Mouse (Mus musculus) stomach, embryonic 15.5 days (tissue): ENCODE measurements around the gene Jag1. TPM values are rescaled to one million over a fixed set of nuclear protein-coding genes. Genes with fewer than 3 reads are reported as not detected.

Experiments
- ATAC-seq: fragments of 200-750 bp; cut with Nextera tagmentation; 2 replicates; pipeline ENCODE4 v1.8.0; 2017; ENCODE audit warnings: low read depth, moderate number of reproducible peaks, moderate TSS enrichment; ENCODE audit not compliant: insufficient read depth, low FRiP score
- H3K27ac ChIP-seq: fragments of 300-500 bp; sonication (generic); 2 replicates; pipeline ENCODE4 v1.5.1; 2015; ENCODE audit warnings: mild to moderate bottlenecking, inconsistent platforms
- H3K27me3 ChIP-seq: fragments of 300-500 bp; sonication (generic); replicated peaks from 2 replicates; pipeline ENCODE4 v1.6.1; 2015; ENCODE audit warnings: inconsistent platforms
- H3K36me3 ChIP-seq: fragments of 300-500 bp; sonication (generic); 2 replicates; pipeline ENCODE4 v1.6.1; 2015; ENCODE audit warnings: inconsistent platforms
- H3K4me1 ChIP-seq: fragments of 300-500 bp; sonication (generic); 2 replicates; pipeline ENCODE4 v1.6.1; 2015; ENCODE audit warnings: inconsistent platforms
- H3K4me2 ChIP-seq: fragments of 300-500 bp; sonication (generic); 2 replicates; pipeline ENCODE4 v1.6.1; 2015; ENCODE audit warnings: mild to moderate bottlenecking, inconsistent platforms
- H3K4me3 ChIP-seq: fragments of 300-500 bp; sonication (generic); replicated peaks from 2 replicates; pipeline ENCODE4 v1.5.1; 2015; ENCODE audit warnings: inconsistent platforms
- H3K9ac ChIP-seq: fragments of 300-500 bp; sonication (generic); 2 replicates; pipeline ENCODE4 v1.6.1; 2015; ENCODE audit warnings: inconsistent platforms
- H3K9me3 ChIP-seq: fragments of 300-500 bp; sonication (generic); 2 replicates; pipeline ENCODE4 v1.6.1; 2016; ENCODE audit warnings: inconsistent platforms
- WGBS: fragments of 180-500 bp; shearing (Covaris S2); methylation state at CpG from one replicate; pipeline ENCODE4 v1.1.7; 2015; 5-methylcytosine and 5-hydroxymethylcytosine counted together
- polyA plus RNA-seq: library from polyadenylated mRNA; unstranded; fragments of >200 nt; fragmentation: Nextera tagmentation; extraction: Ambion mirVana; gene quantifications from 2 replicates; pipeline ENCODE4 v1.2.1, GENCODE M21; 2015

The Jag1 gene
- polyA plus RNA-seq, 1 experiment from 2014 or later: 18.3 TPM

DNA sequence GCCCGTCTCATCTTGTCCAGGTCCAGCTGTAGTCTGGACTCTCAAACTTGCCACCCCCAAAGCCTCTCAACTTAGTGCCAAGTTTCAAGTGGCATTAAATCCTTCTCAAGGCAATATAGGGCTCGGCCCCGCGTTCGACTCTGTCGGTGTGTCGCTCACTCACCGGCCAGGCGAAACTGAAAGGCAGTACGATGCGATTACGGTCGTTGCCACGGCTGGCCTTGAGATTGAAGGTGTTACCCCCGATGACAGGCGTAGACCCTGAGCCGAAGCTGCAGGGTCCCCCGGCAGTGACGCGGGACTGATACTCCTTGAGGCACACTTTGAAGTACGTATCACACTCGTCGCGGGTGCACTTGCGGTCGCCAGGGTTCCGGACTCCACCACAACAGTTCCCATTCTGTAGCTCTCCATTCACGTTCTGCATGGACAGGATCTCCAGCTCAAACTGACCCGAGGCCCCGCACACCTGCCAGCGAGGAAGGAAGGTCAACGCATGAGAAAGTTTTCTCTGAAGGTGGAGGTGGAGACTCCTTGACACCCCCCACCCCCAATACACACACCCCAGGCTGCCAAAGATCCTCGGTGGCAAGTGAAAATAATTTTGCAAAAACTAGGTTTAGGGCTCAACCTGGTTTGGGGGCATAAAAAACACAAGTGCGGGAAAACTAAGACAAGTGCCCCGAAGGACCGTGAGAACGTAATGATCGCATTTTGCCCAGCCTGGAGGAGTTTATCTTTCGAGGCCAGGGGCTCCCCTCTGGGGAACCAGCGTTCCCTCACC is 1.0 kb downstream of the Jag1 start:
- ATAC-seq: no peak
- WGBS: under 1% methylated on average over 40 of the region's 40 CpGs

DNA sequence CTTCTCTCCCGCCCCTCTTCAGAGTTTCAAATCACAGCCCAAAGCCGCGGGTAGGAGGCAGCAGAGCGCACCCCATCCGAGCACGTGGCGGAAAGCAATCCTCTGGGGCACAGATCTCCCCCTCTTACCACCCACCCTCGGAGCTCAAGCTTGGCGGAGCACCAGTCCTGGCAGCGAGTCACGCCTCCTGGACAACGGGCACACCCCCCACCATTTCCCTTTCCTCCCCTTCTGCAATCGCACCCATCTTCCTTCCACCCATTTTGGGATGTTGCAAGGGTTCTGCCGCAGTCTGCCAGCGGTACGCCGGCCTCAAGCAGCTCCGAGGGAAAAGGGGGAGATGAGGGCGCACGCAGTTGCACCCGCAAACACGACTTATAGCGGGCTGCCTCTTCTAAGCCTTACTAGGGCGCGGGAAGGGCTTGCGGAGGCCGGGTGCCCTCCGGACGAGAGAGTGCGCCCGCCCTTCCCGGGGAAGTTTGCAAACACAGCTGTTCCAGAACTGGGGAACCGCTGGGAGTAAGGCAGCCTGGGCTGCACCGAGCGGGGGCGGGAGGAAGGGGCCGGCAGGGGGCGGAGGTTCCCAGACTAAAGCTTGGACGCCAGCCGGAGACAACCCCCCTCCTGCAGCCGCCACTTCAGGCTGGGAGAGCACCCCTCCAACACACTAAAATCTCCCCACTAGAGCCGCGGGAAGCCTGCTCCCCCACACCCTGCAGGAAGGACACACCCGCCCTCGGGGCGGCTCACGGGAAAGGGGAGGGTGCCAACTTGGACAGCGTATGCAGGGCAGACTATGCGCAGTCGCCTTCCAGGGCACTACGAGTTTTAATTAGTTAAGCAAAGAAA is 2.0 kb downstream of the Jag1 start:
- peak; percentile 48 for ATAC-seq
- H3K4me1 ChIP-seq: peaks cover 35% of the 10 kb centered on the region

More for the DNA sequence above, 1.0 kb downstream of the Jag1 start:
- H3K27ac ChIP-seq: peak overlapping the region; percentile 100
- H3K4me3 ChIP-seq: peak overlapping the region; percentile 68
- peaks cover 27% of the 10 kb centered on the region; the same call in 1 of the 2 replicates for H3K4me1 ChIP-seq
- H3K36me3 ChIP-seq: no peaks in the 10 kb centered on the region
- no peaks in the 10 kb centered on the region for H3K9me3 ChIP-seq
- peak overlapping the region; percentile 94 for H3K4me2 ChIP-seq
- H3K27me3 ChIP-seq: no peaks in the 10 kb centered on the region
- H3K9ac ChIP-seq: peak overlapping the region; percentile 64

DNA sequence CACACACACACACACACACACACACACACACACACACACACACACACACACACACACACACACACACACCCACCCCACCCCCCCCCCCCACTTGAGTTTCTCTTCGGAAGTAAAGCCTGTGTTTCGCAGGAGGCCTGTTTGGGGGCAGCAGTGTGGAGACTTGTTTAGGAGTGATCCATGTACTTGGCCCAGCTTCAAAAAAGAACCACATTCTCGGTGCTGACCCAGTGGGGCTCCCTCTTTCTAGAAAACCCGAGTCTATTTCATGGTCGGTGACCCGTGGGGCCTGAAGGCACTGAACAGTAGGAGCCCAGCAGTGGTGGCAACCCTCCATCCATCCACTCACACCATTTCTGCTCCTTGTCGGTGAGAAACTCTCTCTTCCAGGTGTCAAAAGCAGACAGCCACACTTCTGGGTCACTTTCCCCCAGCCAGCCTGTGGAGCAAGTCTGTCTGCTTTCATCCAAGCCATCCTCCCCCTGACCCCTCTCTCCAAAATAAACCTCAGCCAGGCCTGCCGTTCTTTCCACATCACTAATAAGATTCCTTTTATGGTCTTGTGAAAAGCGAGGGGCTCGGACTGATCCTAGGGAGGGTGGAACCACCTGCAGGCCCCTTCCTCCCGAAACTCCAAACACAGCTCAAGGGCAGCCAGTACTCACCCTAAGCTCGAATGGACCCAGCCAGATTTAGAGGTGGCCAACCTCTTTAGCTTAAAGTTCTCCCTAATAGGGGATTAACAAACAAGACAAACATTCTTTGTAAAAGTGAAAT is 3.0 kb downstream of the Jag1 start:
- H3K4me2 ChIP-seq: peak overlapping the region; percentile 94
- no peak for ATAC-seq
- H3K27ac ChIP-seq: peak overlapping the region; percentile 100
- no peaks in the 10 kb centered on the region for H3K36me3 ChIP-seq
- H3K9me3 ChIP-seq: no peaks in the 10 kb centered on the region
- peak overlapping the region; percentile 68 for H3K4me3 ChIP-seq
- no peaks in the 10 kb centered on the region for H3K27me3 ChIP-seq
- H3K9ac ChIP-seq: peak overlapping the region; percentile 64; the same call in 1 of the 2 replicates
- WGBS: 14% methylated on average over 12 of the region's 12 CpGs
- peaks cover 41% of the 10 kb centered on the region for H3K4me1 ChIP-seq

More for the DNA sequence above, 2.0 kb downstream of the Jag1 start:
- peak overlapping the region; percentile 64 for H3K9ac ChIP-seq
- H3K36me3 ChIP-seq: no peaks in the 10 kb centered on the region
- WGBS: under 1% methylated on average over 51 of the region's 51 CpGs
- no peaks in the 10 kb centered on the region for H3K9me3 ChIP-seq
- no peaks in the 10 kb centered on the region for H3K27me3 ChIP-seq
- H3K4me3 ChIP-seq: peak overlapping the region; percentile 68
- H3K4me2 ChIP-seq: peak overlapping the region; percentile 94
- peak overlapping the region; percentile 100 for H3K27ac ChIP-seq

GRCm38 (mm10) chr2:137110214-137110898 is 6.1 kb downstream of the Jag1 start:
- Histone ChIP-seq H3K36me3 (no peaks in the 10 kb centered on the region; the same call in 1 of the 2 replicates), H3K4me2 (peak overlapping the region; percentile 9; the same call in 1 of the 2 replicates), H3K9me3 (no peaks in the 10 kb centered on the region), H3K9ac (no peak overlapping the region), H3K27me3 (no peaks in the 10 kb centered on the region), H3K4me1 (peaks cover 60% of the 10 kb centered on the region), H3K4me3 (no peak overlapping the region), H3K27ac (peak overlapping the region; percentile 41; the same call in 1 of the 2 replicates)
- WGBS: 62% methylated on average over 4 of the region's 4 CpGs
- no peak for ATAC-seq

GRCm38 (mm10) chr2:137109321-137110213 is 6.9 kb downstream of the Jag1 start:
- no peak overlapping the region for H3K4me3 ChIP-seq
- peak overlapping the region; percentile 75; the same call in 1 of the 2 replicates for H3K27ac ChIP-seq
- H3K4me1 ChIP-seq: peaks cover 60% of the 10 kb centered on the region
- no peak for ATAC-seq
- no peaks in the 10 kb centered on the region for H3K27me3 ChIP-seq
- H3K4me2 ChIP-seq: peak overlapping the region; percentile 31
- H3K36me3 ChIP-seq: peaks cover 4% of the 10 kb centered on the region; the same call in 1 of the 2 replicates
- WGBS: 68% methylated on average over 15 of the region's 15 CpGs
- no peaks in the 10 kb centered on the region for H3K9me3 ChIP-seq
- no peak overlapping the region for H3K9ac ChIP-seq

- H3K4me2 ChIP-seq: no peak overlapping the region
- peak overlapping the region; percentile 75; the same call in 1 of the 2 replicates for H3K27ac ChIP-seq
- no peaks in the 10 kb centered on the region for H3K9me3 ChIP-seq
- no peak overlapping the region for H3K4me3 ChIP-seq
- H3K9ac ChIP-seq: no peak overlapping the region
- peaks cover 52% of the 10 kb centered on the region for H3K4me1 ChIP-seq
- no peaks in the 10 kb centered on the region for H3K27me3 ChIP-seq
- ATAC-seq: no peak
- peaks cover 4% of the 10 kb centered on the region; the same call in 1 of the 2 replicates for H3K36me3 ChIP-seq
- 52% methylated on average over 8 of the region's 8 CpGs for WGBS
Measured at GRCm38 (mm10) chr2:137107946-137108345, 8.5 kb downstream of the Jag1 start.

- Histone ChIP-seq H3K9me3 (no peaks in the 10 kb centered on the region), H3K9ac (no peak overlapping the region), H3K4me1 (peaks cover 46% of the 10 kb centered on the region), H3K4me3 (no peak overlapping the region), H3K27ac (peak overlapping the region; percentile 36; the same call in 1 of the 2 replicates), H3K36me3 (peaks cover 4% of the 10 kb centered on the region; the same call in 1 of the 2 replicates), H3K27me3 (no peaks in the 10 kb centered on the region), H3K4me2 (no peak overlapping the region)
- ATAC-seq: no peak
- WGBS: 73% methylated on average over 4 of the region's 4 CpGs
Measured at GRCm38 (mm10) chr2:137107203-137107602, 9.2 kb downstream of the Jag1 start.

DNA sequence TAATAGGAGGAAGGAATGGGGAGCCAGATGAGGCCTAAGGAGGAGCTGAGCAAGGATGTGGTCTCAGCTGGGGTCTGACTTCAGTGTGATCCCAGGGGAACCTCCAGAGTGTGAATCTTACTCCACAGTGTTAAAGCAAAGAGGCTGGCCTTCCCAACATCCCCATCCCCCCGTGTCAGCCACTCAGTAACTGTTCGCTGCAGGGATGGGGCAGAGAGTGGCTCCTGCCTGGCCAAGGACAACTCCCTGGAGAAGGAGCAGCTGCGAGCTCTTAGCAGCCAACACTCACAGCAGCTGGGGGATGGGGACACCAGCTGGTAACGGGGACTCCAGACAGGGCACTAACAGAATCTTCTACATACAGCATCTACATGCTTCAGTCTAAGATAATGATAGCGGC is 15.4 kb downstream of the Jag1 start:
- Histone ChIP-seq H3K4me3 (no peak overlapping the region), H3K36me3 (peaks cover 14% of the 10 kb centered on the region), H3K27me3 (no peaks in the 10 kb centered on the region), H3K27ac (no peak overlapping the region), H3K4me2 (no peak overlapping the region), H3K9ac (no peak overlapping the region), H3K4me1 (peaks cover 12% of the 10 kb centered on the region), H3K9me3 (no peaks in the 10 kb centered on the region)
- 50% methylated on average over 5 of the region's 5 CpGs for WGBS
- no peak; the same call in 1 of the 2 replicates for ATAC-seq

GRCm38 (mm10) chr2:137099211-137099734 is 17.2 kb downstream of the Jag1 start:
- Histone ChIP-seq H3K27me3 (no peaks in the 10 kb centered on the region), H3K9ac (no peak overlapping the region), H3K4me2 (no peak overlapping the region), H3K4me3 (no peak overlapping the region), H3K36me3 (peaks cover 11% of the 10 kb centered on the region; the same call in 1 of the 2 replicates), H3K27ac (peak overlapping the region; percentile 55), H3K4me1 (peaks cover 12% of the 10 kb centered on the region), H3K9me3 (no peaks in the 10 kb centered on the region)
- 24% methylated on average over 6 of the region's 6 CpGs for WGBS
- ATAC-seq: no peak
